Mouse (Mus musculus) heart, adult 2 months (tissue): ENCODE results near the gene 9130019O22Rik. TPM values are rescaled to one million over a fixed set of nuclear protein-coding genes. Genes with fewer than 3 reads are reported as not detected.

Experiments used
- DNase-seq, 2 experiments: peaks; one replicate each; pipeline ENCODE4 v3.0.0; 2021
- H3K27ac ChIP-seq: fragments of 200-600 bp; 2 replicates; pipeline ENCODE4 v1.8.1; 2022
- H3K27me3 ChIP-seq: fragments of 200-500 bp; 2 replicates; pipeline ENCODE4 v1.6.1; 2012; ENCODE audit warnings: mild to moderate bottlenecking, low read length, inconsistent platforms, mixed read lengths; ENCODE audit not compliant: control insufficient read depth, insufficient read depth
- H3K36me3 ChIP-seq: fragments of 200-500 bp; 2 replicates; pipeline ENCODE4 v1.6.1; 2012; ENCODE audit warnings: low read length, inconsistent platforms; ENCODE audit not compliant: control insufficient read depth, insufficient read depth
- H3K4me1 ChIP-seq: fragments of 200-500 bp; 2 replicates; pipeline ENCODE4 v1.6.1; 2011; ENCODE audit warnings: low read length; ENCODE audit not compliant: control insufficient read depth, insufficient read depth
- H3K4me3 ChIP-seq: fragments of 200-600 bp; 2 replicates; pipeline ENCODE4 v1.8.1; 2022
- H3K79me2 ChIP-seq: fragments of 200-500 bp; replicated peaks from 2 replicates; pipeline ENCODE4 v1.6.1; 2012; ENCODE audit warnings: mild to moderate bottlenecking, inconsistent platforms, low read length, moderate library complexity, mixed read lengths; ENCODE audit not compliant: control insufficient read depth, insufficient read depth
- H3K9ac ChIP-seq: fragments of 200-500 bp; 2 replicates; pipeline ENCODE4 v1.6.1; 2012; ENCODE audit warnings: low read depth, mild to moderate bottlenecking, control low read depth, inconsistent platforms, low read length, mixed read lengths
- CTCF ChIP-seq: fragments of 200-600 bp; IDR thresholded peaks from 2 replicates; pipeline ENCODE4 v1.8.1; 2022; ENCODE audit warnings: antibody characterized with exemption, mild to moderate bottlenecking, moderate library complexity
- EP300 ChIP-seq: fragments of 200-500 bp; IDR thresholded peaks from 2 replicates; pipeline ENCODE4 v1.6.1; 2011; ENCODE audit warnings: low read depth, low read length, control low read depth; ENCODE audit not compliant: insufficient read depth
- POLR2A ChIP-seq: fragments of 200-500 bp; IDR thresholded peaks from 2 replicates; pipeline ENCODE4 v1.6.1; 2011; ENCODE audit warnings: mild to moderate bottlenecking, low read depth, low read length, control low read depth; ENCODE audit not compliant: insufficient read depth
- WGBS: fragments of 180-500 bp; shearing (Covaris S2); methylation state at CpG from one replicate; pipeline ENCODE4 v1.1.7; 2018; 5-methylcytosine and 5-hydroxymethylcytosine counted together
- intact Hi-C: fragments of 180-260 bp; cut with DNase I; formaldehyde crosslinking; loops from one replicate; pipeline ENCODE4 v1.15.1; 2025
- long read RNA-seq: library from polyadenylated mRNA; stranded (forward); transcript quantifications from one replicate; pipeline ENCODE4 v2.0.0, GENCODE M21; 2021
- polyA plus RNA-seq: library from polyadenylated mRNA; depleted of rRNA; stranded (reverse); fragments of >200 nt; gene quantifications from 2 replicates; pipeline ENCODE4 v1.2.3, GENCODE M21; 2012; rRNA removed
- total RNA-seq, 2 experiments: library from RNA; stranded (reverse); gene quantifications; 2 replicates each; pipeline ENCODE4 v1.2.3; 2021

Gene 9130019O22Rik
- total RNA-seq, result 1 to 10 TPM; 2.3 to 2.4 TPM
- polyA plus RNA-seq, result 1.7 and 2.4 TPM in 2 replicates
- long read RNA-seq, partial matches to known transcripts, result 0 of 3 reads
- long read RNA-seq, other reads (novel, unspliced or antisense), result 1 of 3 reads

GRCm38 (mm10) chr7:127386641-127387392, at the start of gene 9130019O22Rik:
Gene 9130019O22Rik, minus strand, starts transcription at chr7:127387166.
- Histone ChIP-seq H3K9ac (peak within 1 kb of the TSS; percentile 72), H3K79me2 (no peaks in the 10 kb centered on the region), H3K4me3 (peak within 1 kb of the TSS; percentile 72), H3K36me3 (no peaks in the 10 kb centered on the region), H3K27ac (peak within 1 kb of the TSS; percentile 78), H3K27me3 (no peaks in the 10 kb centered on the region), H3K4me1 (peaks cover 2% of the 10 kb centered on the region)
- intact Hi-C loops, result loop anchor here (1.0 kb wide), 1 partner anchor 12 kb away; no protein-coding TSS in a partner anchor
- peak; percentile 87 to 92 for DNase-seq
- TF ChIP-seq EP300 (0 out of 2 replicates have a peak, but pooled peaks have one; percentile 19), POLR2A (peak; percentile 94), CTCF (no peak)
- WGBS, result 10% methylated on average over 38 of the region's 38 CpGs

GRCm38 (mm10) chr7:127435206-127435605, 48.2 kb upstream of the 9130019O22Rik start:
- intact Hi-C loops, result no loop called here
- Histone ChIP-seq H3K4me1 (no peaks in the 10 kb centered on the region), H3K9ac (no peak overlapping the region), H3K36me3 (no peaks in the 10 kb centered on the region), H3K27me3 (no peaks in the 10 kb centered on the region), H3K27ac (no peak overlapping the region), H3K4me3 (no peak overlapping the region), H3K79me2 (no peaks in the 10 kb centered on the region)
- no peak for TF ChIP-seq EP300
- TF ChIP-seq CTCF, result no peak
- TF ChIP-seq POLR2A, result no peak
- 67% methylated on average over 4 of the region's 4 CpGs for WGBS
- no peak for DNase-seq

- no peaks in the 10 kb centered on the region for H3K27me3 ChIP-seq
- H3K27ac ChIP-seq, result no peak overlapping the region; the same call in 1 of the 2 replicates
- H3K79me2 ChIP-seq, result no peaks in the 10 kb centered on the region
- peaks cover 6% of the 10 kb centered on the region for H3K4me1 ChIP-seq
- TF ChIP-seq CTCF (no peak), POLR2A (no peak), EP300 (0 out of 2 replicates have a peak, but pooled peaks have one; percentile 36)
- H3K36me3 ChIP-seq, result no peaks in the 10 kb centered on the region
- WGBS, result 22% methylated on average over 3 of the region's 3 CpGs
- peak in 1 of 2 experiments; percentile 57 for DNase-seq
- no peak overlapping the region for H3K4me3 ChIP-seq
- intact Hi-C loops, result no loop called here
- H3K9ac ChIP-seq, result no peak overlapping the region
These were observed 39.4 kb upstream of the 9130019O22Rik start for GRCm38 (mm10) chr7:127426354-127426753.

- 63% methylated on average over 2 of the region's 2 CpGs for WGBS
- Histone ChIP-seq H3K27ac (no peak overlapping the region; the same call in 1 of the 2 replicates), H3K36me3 (no peaks in the 10 kb centered on the region), H3K4me1 (peaks cover 6% of the 10 kb centered on the region), H3K27me3 (no peaks in the 10 kb centered on the region), H3K9ac (no peak overlapping the region), H3K4me3 (no peak overlapping the region), H3K79me2 (no peaks in the 10 kb centered on the region)
- DNase-seq, result no peak
- TF ChIP-seq CTCF, result no peak
- no peak for TF ChIP-seq EP300
- TF ChIP-seq POLR2A, result no peak
- intact Hi-C loops, result no loop called here
These were observed 38.9 kb upstream of the 9130019O22Rik start for GRCm38 (mm10) chr7:127425911-127426310.

DNA sequence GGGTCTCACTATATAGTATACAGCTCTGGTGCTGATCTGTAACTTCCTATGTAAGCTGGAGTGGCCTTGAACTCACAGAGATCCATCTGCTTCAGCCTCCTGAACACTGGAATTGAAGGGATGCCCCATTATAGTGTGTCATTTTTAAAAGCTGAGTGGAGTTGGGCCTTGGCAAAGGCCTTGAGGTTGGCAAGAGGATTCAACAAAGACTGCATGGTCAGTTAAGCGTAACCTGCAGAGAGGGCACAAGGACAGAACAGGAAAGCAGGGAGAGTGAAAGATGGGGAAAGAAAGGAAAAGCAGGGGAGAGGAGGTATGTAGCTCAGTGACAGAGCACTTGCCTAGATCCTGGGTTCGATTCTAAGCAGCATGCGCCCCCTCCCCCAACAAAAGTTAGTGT, 38.3 kb upstream of the 9130019O22Rik start:
- TF ChIP-seq EP300 (no peak), POLR2A (no peak), CTCF (no peak)
- 89% methylated on average over 3 of the region's 3 CpGs for WGBS

DNA sequence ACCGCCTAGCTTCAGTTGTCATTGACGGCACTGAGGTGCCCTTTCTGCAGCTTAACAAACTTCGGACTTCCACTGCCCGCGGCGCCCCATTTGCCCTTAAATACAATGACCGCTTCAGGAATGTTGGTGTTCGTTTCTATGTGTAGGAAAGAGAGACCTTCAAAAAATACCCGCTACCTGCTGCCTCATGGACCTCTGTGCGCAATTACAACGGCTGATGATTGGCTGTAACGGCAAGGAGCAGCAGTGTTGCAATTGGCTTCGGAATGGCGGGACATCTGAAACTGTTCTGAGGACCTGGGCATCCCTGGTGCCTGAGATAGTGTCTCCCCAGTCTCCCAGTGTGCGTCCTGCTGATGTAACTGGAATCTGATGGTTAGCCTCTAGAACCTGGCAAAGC, 35.3 kb upstream of the 9130019O22Rik start:
- intact Hi-C loops, result loop anchor here (2.0 kb wide), 2 partner anchors 25 to 49 kb away; no protein-coding TSS in a partner anchor
- H3K27me3 ChIP-seq, result no peaks in the 10 kb centered on the region
- no peak overlapping the region for H3K9ac ChIP-seq
- no peak for DNase-seq
- no peaks in the 10 kb centered on the region for H3K36me3 ChIP-seq
- H3K79me2 ChIP-seq, result no peaks in the 10 kb centered on the region
- H3K27ac ChIP-seq, result peak overlapping the region; percentile 87; the same call in 1 of the 2 replicates
- TF ChIP-seq POLR2A (no peak), EP300 (no peak), CTCF (no peak)
- WGBS, result 1% methylated on average over 15 of the region's 15 CpGs
- peaks cover 6% of the 10 kb centered on the region for H3K4me1 ChIP-seq
- peak overlapping the region; percentile 83 for H3K4me3 ChIP-seq

More for the DNA sequence above, 38.3 kb upstream of the 9130019O22Rik start:
- H3K79me2 ChIP-seq, result no peaks in the 10 kb centered on the region
- H3K36me3 ChIP-seq, result no peaks in the 10 kb centered on the region
- peaks cover 6% of the 10 kb centered on the region for H3K4me1 ChIP-seq
- no peak overlapping the region for H3K4me3 ChIP-seq
- intact Hi-C loops, result no loop called here
- H3K27me3 ChIP-seq, result no peaks in the 10 kb centered on the region
- no peak overlapping the region for H3K9ac ChIP-seq
- DNase-seq, result no peak
- H3K27ac ChIP-seq, result no peak overlapping the region
